Mouse (Mus musculus): ENCODE data around the gene Lpp. TPM values are rescaled to one million over a fixed set of nuclear protein-coding genes. Genes with fewer than 3 reads are reported as not detected.

The Lpp gene
- polyA plus RNA-seq, 1 experiment from 2014 or later, result 46.6 TPM

GRCm38 (mm10) chr16:24644760-24645406, 251.6 kb downstream of the Lpp start:
- Histone ChIP-seq H3K9me3 (ENCODE audit: control insufficient read depth, low read length) (no peaks in the 10 kb centered on the region), H3K9ac (ENCODE audit: low read length) (no peak overlapping the region), H3K27ac (replicated peaks in 1 of 2; ENCODE audit: control insufficient read depth in 1 of 2, insufficient read depth in 1 of 2, low read depth in 2 of 2, low read length in 2 of 2) (no peak overlapping the region), H3K4me2 (ENCODE audit: low read length) (no peak overlapping the region), H3K4me3 (ENCODE audit: control insufficient read depth in 1 of 2, insufficient read depth in 1 of 2, low read depth in 1 of 2, low read length in 2 of 2) (no peak overlapping the region), H3K36me3 (ENCODE audit: control insufficient read depth, insufficient read depth, low read length) (no peaks in the 10 kb centered on the region), H3K4me1 (ENCODE audit: control insufficient read depth in 2 of 2, insufficient read depth in 2 of 2, low read length in 2 of 2) (peaks cover 2 to 10% of the 10 kb centered on the region in 2 experiments; a peak in 3 of 4 replicates), H3K27me3 (ENCODE audit: control insufficient read depth, insufficient read depth, low read length) (no peaks in the 10 kb centered on the region)
- WGBS, result 81% methylated on average over 4 of the region's 4 CpGs
- ATAC-seq (ENCODE audit: insufficient number of reproducible peaks, insufficient read depth, low FRiP score, low read depth), result no peak

GRCm38 (mm10) chr16:24645906-24646603, 252.7 kb downstream of the Lpp start:
- Histone ChIP-seq H3K36me3 (ENCODE audit: control insufficient read depth, insufficient read depth, low read length) (no peaks in the 10 kb centered on the region), H3K27ac (replicated peaks in 1 of 2; ENCODE audit: control insufficient read depth in 1 of 2, insufficient read depth in 1 of 2, low read depth in 2 of 2, low read length in 2 of 2) (no peak overlapping the region), H3K4me2 (ENCODE audit: low read length) (no peak overlapping the region), H3K9ac (ENCODE audit: low read length) (no peak overlapping the region), H3K9me3 (ENCODE audit: control insufficient read depth, low read length) (no peaks in the 10 kb centered on the region), H3K4me1 (ENCODE audit: control insufficient read depth in 2 of 2, insufficient read depth in 2 of 2, low read length in 2 of 2) (peaks cover 2 to 10% of the 10 kb centered on the region in 2 experiments; a peak in 3 of 4 replicates), H3K4me3 (ENCODE audit: control insufficient read depth in 1 of 2, insufficient read depth in 1 of 2, low read depth in 1 of 2, low read length in 2 of 2) (no peak overlapping the region), H3K27me3 (ENCODE audit: control insufficient read depth, insufficient read depth, low read length) (no peaks in the 10 kb centered on the region)
- no peak for ATAC-seq (ENCODE audit: insufficient number of reproducible peaks, insufficient read depth, low FRiP score, low read depth)
- WGBS, result 82% methylated on average over 6 of the region's 6 CpGs

- H3K36me3 ChIP-seq (ENCODE audit: control insufficient read depth, insufficient read depth, low read length), result no peaks in the 10 kb centered on the region
- WGBS, result 92% methylated on average over 8 of the region's 8 CpGs
- H3K27me3 ChIP-seq (ENCODE audit: control insufficient read depth, insufficient read depth, low read length), result no peaks in the 10 kb centered on the region
- no peaks in the 10 kb centered on the region for H3K9me3 ChIP-seq (ENCODE audit: control insufficient read depth, low read length)
- ATAC-seq (ENCODE audit: insufficient number of reproducible peaks, insufficient read depth, low FRiP score, low read depth), result no peak
- H3K4me3 ChIP-seq (ENCODE audit: control insufficient read depth in 1 of 2, insufficient read depth in 1 of 2, low read depth in 1 of 2, low read length in 2 of 2), result no peak overlapping the region
- H3K9ac ChIP-seq (ENCODE audit: low read length), result no peak overlapping the region
- no peak overlapping the region for H3K4me2 ChIP-seq (ENCODE audit: low read length)
- peaks cover 0 to 16% of the 10 kb centered on the region in 2 experiments; a peak in 3 of 4 replicates for H3K4me1 ChIP-seq (ENCODE audit: control insufficient read depth in 2 of 2, insufficient read depth in 2 of 2, low read length in 2 of 2)
- H3K27ac ChIP-seq (replicated peaks in 1 of 2; ENCODE audit: control insufficient read depth in 1 of 2, insufficient read depth in 1 of 2, low read depth in 2 of 2, low read length in 2 of 2), result no peak overlapping the region
Observed at GRCm38 (mm10) chr16:24651655-24652654, 258.6 kb downstream of the Lpp start.

GRCm38 (mm10) chr16:24653041-24653440, 259.7 kb downstream of the Lpp start:
- Histone ChIP-seq H3K36me3 (ENCODE audit: control insufficient read depth, insufficient read depth, low read length) (no peaks in the 10 kb centered on the region), H3K4me3 (ENCODE audit: control insufficient read depth in 1 of 2, insufficient read depth in 1 of 2, low read depth in 1 of 2, low read length in 2 of 2) (no peak overlapping the region), H3K9me3 (ENCODE audit: control insufficient read depth, low read length) (no peaks in the 10 kb centered on the region), H3K4me1 (ENCODE audit: control insufficient read depth in 2 of 2, insufficient read depth in 2 of 2, low read length in 2 of 2) (peaks cover 0 to 10% of the 10 kb centered on the region in 2 experiments; a peak in 3 of 4 replicates), H3K9ac (ENCODE audit: low read length) (no peak overlapping the region), H3K27me3 (ENCODE audit: control insufficient read depth, insufficient read depth, low read length) (no peaks in the 10 kb centered on the region), H3K4me2 (ENCODE audit: low read length) (no peak overlapping the region), H3K27ac (replicated peaks in 1 of 2; ENCODE audit: control insufficient read depth in 1 of 2, insufficient read depth in 1 of 2, low read depth in 2 of 2, low read length in 2 of 2) (no peak overlapping the region)
- no peak for ATAC-seq (ENCODE audit: insufficient number of reproducible peaks, insufficient read depth, low FRiP score, low read depth)
- WGBS, result 63% methylated on average over 5 of the region's 5 CpGs

- WGBS, result 86% methylated on average over 3 of the region's 3 CpGs
- no peak for ATAC-seq (ENCODE audit: insufficient number of reproducible peaks, insufficient read depth, low FRiP score, low read depth)
- Histone ChIP-seq H3K4me3 (ENCODE audit: control insufficient read depth in 1 of 2, insufficient read depth in 1 of 2, low read depth in 1 of 2, low read length in 2 of 2) (no peak overlapping the region), H3K36me3 (ENCODE audit: control insufficient read depth, insufficient read depth, low read length) (no peaks in the 10 kb centered on the region), H3K27me3 (ENCODE audit: control insufficient read depth, insufficient read depth, low read length) (no peaks in the 10 kb centered on the region), H3K4me2 (ENCODE audit: low read length) (no peak overlapping the region), H3K9ac (ENCODE audit: low read length) (no peak overlapping the region), H3K4me1 (ENCODE audit: control insufficient read depth in 2 of 2, insufficient read depth in 2 of 2, low read length in 2 of 2) (peaks cover 0 to 9% of the 10 kb centered on the region in 2 experiments; a peak in 2 of 4 replicates), H3K27ac (replicated peaks in 1 of 2; ENCODE audit: control insufficient read depth in 1 of 2, insufficient read depth in 1 of 2, low read depth in 2 of 2, low read length in 2 of 2) (no peak overlapping the region), H3K9me3 (ENCODE audit: control insufficient read depth, low read length) (no peaks in the 10 kb centered on the region)
Observed at GRCm38 (mm10) chr16:24655116-24655515, 261.8 kb downstream of the Lpp start.

DNA sequence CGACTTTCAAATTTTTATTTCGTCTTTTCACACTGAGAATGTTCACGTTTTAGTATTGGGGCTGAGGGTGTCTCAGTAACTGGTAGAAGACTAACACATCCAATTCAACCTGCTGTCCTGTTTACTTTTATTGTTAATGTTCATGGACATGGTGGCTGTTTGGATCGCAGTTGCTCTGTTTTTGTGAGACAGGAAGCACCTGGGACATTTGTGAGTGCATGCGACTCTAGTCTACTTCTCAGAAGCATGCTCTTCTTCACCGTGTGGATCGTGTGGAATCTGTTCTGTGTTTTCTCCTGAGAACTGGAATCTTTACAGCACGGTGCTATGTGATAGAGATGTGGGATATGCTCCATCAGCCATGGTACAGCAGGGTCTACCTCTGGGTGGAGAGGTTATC, 262.7 kb downstream of the Lpp start:
- no peaks in the 10 kb centered on the region for H3K9me3 ChIP-seq (ENCODE audit: control insufficient read depth, low read length)
- 90% methylated on average over 8 of the region's 8 CpGs for WGBS
- no peak overlapping the region for H3K4me2 ChIP-seq (ENCODE audit: low read length)
- no peaks in the 10 kb centered on the region for H3K36me3 ChIP-seq (ENCODE audit: control insufficient read depth, insufficient read depth, low read length)
- H3K4me1 ChIP-seq (ENCODE audit: control insufficient read depth in 2 of 2, insufficient read depth in 2 of 2, low read length in 2 of 2), result peaks cover 0 to 9% of the 10 kb centered on the region in 2 experiments; a peak in 2 of 4 replicates
- no peaks in the 10 kb centered on the region for H3K27me3 ChIP-seq (ENCODE audit: control insufficient read depth, insufficient read depth, low read length)
- no peak overlapping the region for H3K4me3 ChIP-seq (ENCODE audit: control insufficient read depth in 1 of 2, insufficient read depth in 1 of 2, low read depth in 1 of 2, low read length in 2 of 2)
- no peak for ATAC-seq (ENCODE audit: insufficient number of reproducible peaks, insufficient read depth, low FRiP score, low read depth)
- no peak overlapping the region for H3K9ac ChIP-seq (ENCODE audit: low read length)
- no peak overlapping the region for H3K27ac ChIP-seq (replicated peaks in 1 of 2; ENCODE audit: control insufficient read depth in 1 of 2, insufficient read depth in 1 of 2, low read depth in 2 of 2, low read length in 2 of 2)

DNA sequence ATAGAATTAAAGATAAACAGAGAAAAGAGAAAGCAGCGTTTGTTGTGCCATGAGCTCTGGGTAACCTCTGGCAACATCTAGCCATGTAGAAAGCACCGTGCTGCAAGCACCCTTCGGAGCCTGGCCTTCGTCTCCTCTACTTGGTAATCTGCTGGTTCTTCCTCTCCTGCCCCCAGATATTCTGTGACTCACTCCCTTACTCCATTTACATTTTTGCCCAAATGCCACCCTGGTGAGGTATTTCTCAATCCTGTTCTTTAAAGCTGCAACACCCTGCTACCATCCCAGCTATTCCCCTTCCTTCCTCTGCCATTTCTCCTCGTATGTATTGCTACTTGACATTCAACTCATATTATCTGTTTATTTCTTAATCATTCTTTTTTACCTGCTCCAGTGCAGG, 263.4 kb downstream of the Lpp start:
- Histone ChIP-seq H3K4me2 (ENCODE audit: low read length) (no peak overlapping the region), H3K4me1 (ENCODE audit: control insufficient read depth in 2 of 2, insufficient read depth in 2 of 2, low read length in 2 of 2) (peaks cover 0 to 9% of the 10 kb centered on the region in 2 experiments; a peak in 3 of 4 replicates), H3K27ac (replicated peaks in 1 of 2; ENCODE audit: control insufficient read depth in 1 of 2, insufficient read depth in 1 of 2, low read depth in 2 of 2, low read length in 2 of 2) (no peak overlapping the region), H3K27me3 (ENCODE audit: control insufficient read depth, insufficient read depth, low read length) (no peaks in the 10 kb centered on the region), H3K9ac (ENCODE audit: low read length) (no peak overlapping the region), H3K4me3 (ENCODE audit: control insufficient read depth in 1 of 2, insufficient read depth in 1 of 2, low read depth in 1 of 2, low read length in 2 of 2) (no peak overlapping the region), H3K9me3 (ENCODE audit: control insufficient read depth, low read length) (no peaks in the 10 kb centered on the region), H3K36me3 (ENCODE audit: control insufficient read depth, insufficient read depth, low read length) (no peaks in the 10 kb centered on the region)
- no peak for ATAC-seq (ENCODE audit: insufficient number of reproducible peaks, insufficient read depth, low FRiP score, low read depth)
- WGBS, result 86% methylated on average over 5 of the region's 5 CpGs

Measured in heart, embryonic 14.5 days (tissue).